Mouse (Mus musculus): ENCODE data around the gene Gldc.

Gldc gene

DNA sequence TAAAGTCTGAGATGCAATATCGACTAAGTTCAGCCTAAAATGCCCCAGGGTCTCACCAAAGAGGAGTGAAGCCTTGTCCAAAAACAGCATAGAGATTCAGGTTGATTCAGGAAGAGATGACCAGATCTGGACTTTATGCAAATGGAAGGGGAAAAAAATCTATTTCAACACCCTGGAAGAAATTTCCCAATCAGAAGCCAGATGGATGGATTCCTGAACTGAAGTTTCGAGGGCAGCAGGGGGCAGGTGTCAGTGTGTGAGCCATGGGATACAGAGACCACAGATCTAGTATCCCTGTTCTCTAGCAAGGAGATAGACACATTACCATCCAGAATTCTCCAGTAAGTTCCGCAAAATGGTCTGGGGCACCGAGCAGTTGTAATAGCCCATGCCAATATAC lies 17.0 kb downstream of the Gldc start:
- DNase-seq (ENCODE audit: low spot score in 2 of 2): no peak

DNA sequence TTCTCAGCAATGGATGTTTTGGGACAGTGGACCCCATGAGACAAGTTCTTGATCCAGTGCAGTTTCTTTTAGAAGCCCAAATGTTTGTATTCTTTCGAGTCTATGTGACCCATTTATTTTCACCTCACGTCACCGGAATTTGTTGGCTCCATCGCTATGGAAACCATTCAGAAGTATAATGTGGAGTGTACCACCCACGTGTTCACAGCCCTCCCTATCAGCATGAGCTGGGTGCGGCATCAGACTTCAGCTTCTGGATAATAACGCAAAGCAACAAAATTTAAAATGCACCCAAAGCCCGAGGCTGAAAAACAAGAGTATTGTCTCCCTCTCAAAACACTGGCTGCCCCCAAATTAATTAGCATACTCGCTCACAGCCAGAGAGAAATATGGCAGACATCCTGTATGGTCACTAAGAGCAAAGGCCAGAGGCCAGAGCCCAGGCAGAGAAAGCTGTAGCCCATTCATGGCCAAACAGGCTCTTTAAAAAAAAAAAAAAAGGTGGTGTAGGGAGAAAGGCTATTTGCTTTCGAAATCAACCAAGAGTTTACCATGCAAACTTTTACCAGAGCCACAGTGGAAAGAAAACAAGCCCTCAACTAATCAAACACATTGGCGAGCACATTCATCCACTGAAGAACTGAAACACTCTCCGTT lies 18.1 kb downstream of the Gldc start:
- DNase-seq (ENCODE audit: low spot score in 2 of 2): peak; percentile 60 to 68

DNA sequence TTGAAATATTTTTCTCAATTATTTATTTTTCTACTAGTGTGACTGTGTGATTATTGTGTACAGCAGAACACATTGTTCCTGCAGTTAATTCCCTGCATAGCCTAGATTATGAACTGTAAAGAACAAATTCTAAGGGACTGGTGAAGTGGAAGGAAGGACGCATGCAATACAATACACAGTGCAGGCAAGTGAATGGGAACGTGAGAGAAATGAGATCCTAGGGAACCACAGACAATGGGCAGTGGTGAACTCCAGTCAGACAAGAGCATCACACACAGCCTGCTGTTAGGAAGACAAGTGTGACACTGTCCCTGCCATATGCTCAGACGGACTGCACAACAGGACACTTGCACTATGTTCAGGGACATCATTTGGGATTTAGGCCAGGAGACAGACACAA lies 21.5 kb downstream of the Gldc start:
- no peak for DNase-seq (ENCODE audit: low spot score in 2 of 2)

DNA sequence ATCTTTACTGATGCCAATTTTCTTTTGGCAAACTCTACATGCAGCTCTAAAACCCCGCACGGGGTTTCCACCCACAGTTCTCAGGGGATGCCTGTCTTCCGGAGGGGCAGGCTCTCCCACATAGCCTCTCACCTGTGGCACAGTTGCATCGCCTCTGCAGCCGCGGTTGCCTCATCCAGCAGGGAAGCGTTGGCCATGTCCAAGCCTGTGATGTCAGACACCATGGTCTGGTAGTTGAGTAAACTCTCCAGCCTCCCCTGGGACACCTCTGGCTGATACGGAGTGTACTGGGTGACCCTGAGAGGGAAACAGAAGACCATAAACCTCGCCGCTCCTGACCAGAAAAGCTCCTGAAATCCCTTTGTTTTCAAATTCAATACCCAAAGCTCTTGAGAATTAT lies 23.9 kb downstream of the Gldc start:
- DNase-seq (ENCODE audit: low spot score in 2 of 2): no peak

DNA sequence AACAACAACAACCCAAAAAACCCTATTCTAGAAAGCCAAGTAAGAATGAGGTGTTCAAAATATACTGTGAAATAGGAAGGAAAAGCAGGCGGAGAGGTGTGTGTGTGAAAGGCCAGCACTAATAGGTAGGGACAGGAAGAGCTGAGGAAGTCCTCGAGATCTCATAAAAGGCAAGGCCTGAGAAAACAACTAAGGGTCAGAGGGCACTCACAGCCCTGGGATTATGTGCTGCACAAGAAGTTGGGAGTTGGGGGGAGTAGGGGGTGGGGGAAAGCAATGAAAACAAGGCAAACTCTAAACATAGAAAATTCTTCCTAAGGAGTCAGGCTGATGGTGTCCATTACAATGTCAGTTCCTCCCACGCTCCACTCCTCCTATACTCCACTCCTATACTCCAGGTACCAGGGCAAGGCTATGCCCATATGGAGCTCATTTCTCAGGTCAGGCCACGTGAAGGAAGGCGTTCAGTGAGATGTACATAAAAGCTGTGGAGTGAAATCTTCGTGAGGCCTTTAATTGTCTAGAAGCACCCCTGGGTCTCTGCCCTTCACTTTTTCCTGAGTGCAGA lies 25.9 kb downstream of the Gldc start:
- no peak for DNase-seq (ENCODE audit: low spot score in 2 of 2)

DNA sequence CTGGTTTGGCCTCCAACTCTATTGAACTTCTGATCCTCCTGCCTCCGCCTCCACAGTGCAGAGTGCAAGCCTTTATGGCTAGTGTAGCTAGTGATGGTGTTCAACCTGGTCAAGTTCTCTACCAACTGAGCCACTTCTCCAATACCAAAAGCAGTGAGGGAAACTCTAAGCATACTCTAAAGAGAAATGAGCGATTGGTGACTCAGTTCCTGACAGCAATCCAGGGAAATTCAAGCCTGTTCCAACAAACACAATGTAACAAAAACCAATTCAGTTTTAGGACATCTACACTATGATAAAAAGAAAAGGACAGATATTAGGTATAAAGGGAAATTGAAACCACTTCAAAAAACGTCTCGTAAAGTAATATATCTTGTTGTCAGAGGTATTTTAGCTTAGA lies 27.9 kb downstream of the Gldc start:
- no peak for DNase-seq (ENCODE audit: low spot score in 2 of 2)

DNA sequence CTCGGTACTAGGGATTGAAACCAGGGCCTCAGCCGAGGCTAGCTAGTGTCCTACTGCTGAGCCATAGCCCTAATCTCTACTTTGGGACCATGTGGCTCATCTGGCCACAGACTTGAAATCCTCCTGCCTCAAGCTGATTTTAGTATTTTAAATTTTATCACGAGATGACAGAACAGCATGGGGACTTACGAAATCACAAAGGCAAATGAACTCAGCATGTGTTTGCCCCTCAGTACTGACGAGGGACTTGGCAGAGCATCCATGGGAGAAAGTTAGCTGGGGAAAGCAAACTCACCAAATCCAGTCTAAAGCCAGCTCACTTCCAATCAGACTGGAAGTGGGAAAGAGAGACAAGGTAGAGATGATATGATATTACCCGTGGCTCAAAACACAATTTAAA lies 28.5 kb downstream of the Gldc start:
- no peak for DNase-seq (ENCODE audit: low spot score in 2 of 2)

DNA sequence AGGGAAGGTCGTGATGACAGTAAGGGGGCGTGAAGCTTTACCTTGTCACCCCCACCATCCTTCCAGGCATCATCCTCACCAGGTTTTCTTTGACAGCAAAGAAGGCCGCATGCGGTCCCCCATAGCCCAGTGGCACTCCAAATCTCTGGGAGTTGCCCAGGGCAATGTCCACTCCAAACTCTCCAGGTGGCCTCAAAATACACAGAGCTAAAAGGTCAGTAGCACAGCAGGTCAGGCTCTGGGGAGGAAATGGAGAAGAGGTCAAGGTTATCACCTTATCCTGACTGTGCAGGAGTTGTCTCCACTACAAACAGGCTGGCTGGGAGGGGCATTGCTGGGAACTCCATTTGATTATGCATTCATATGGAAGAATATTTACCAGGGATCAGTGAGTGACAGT lies 30.1 kb downstream of the Gldc start:
- no peak for DNase-seq (ENCODE audit: low spot score in 2 of 2)

DNA sequence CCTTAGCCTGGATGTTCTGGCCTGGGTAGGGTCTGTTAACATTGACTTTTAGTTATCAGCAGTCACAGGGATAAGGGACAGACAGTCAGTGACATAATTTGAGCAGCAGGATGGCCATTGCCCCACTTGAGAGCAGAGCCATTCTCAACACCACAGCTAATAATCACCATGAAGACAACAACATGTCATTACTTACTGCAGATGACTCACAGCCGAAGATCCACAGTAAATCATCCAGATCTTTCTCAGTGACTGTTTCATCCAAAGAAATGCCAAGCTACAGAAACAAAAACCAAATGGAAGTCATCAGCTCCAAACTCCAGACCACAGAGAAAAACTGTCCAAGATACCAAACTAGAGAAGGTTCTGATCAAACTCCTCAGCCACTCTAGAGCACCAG lies 38.9 kb downstream of the Gldc start:
- DNase-seq (ENCODE audit: low spot score in 2 of 2): no peak

DNA sequence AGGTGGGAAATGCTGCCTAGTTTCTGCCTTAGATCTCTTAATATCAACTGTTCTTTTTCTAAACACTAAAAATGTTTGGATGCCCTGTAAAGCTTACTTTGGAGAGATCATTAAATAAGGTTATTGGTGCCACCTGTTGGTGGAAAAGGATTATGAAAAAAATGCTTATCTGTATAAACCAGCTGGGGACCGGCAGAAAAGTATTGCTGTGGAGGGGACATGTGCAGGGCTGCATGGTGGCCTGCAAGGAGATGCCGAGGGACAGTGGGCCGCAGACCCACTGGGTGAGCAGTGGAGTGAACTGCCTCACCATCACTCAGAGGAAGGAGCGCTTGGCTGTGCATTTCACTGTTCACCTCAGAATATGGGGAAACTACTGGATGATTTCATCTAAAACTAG lies 47.1 kb downstream of the Gldc start:
- no peak for DNase-seq (ENCODE audit: low spot score in 2 of 2)

DNA sequence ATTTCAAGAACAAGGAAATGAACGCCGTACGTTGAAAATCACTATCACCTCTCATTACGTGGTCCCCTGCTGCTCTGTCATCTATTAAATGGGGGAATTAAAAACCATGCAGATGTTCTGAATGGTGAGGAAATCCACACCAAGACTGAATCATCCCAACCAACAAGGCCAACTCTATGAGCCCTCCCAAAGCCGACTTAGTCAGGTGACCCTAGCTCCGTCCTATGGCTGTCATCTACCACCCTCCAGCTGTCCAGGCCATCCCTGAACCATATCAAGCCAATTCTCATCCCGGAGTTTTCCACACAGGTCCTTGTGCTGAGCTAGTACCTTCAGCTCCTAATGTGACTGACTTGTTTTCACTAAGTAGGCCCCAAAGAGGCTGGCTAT lies 49.6 kb downstream of the Gldc start:
- no peak for DNase-seq (ENCODE audit: low spot score in 2 of 2)

DNA sequence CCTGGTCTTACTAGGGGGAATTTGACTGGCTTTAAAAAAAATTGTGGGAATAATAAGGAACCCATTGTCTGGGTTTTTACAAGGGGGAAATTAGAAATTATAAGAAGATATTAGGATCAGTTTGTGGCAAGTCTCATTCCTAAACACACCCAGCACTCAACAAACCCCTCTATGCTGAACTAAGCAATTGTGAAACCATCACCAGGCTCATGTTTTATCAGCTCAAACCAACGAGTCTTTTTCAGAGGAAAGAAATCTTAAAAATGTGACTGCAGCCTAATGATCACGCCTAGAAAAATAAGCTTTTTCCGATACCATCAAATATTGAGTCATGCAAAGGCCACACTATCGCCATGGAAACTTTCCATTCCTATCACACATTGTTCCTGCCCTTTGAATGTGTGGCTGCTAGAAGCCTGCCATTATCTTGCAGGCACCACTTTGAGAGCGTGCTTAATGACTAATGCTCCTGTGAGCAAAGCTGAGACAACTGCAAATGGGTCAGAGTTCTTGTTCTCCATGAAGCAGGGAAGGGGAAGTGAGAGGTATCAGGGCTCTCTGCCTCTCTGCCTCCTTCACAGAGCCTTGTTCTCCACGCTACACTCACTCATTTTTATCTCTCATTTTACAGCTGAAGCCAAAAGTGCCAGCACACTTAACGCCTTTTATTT lies 50.1 kb downstream of the Gldc start:
- no peak for DNase-seq (ENCODE audit: low spot score in 2 of 2)

DNA sequence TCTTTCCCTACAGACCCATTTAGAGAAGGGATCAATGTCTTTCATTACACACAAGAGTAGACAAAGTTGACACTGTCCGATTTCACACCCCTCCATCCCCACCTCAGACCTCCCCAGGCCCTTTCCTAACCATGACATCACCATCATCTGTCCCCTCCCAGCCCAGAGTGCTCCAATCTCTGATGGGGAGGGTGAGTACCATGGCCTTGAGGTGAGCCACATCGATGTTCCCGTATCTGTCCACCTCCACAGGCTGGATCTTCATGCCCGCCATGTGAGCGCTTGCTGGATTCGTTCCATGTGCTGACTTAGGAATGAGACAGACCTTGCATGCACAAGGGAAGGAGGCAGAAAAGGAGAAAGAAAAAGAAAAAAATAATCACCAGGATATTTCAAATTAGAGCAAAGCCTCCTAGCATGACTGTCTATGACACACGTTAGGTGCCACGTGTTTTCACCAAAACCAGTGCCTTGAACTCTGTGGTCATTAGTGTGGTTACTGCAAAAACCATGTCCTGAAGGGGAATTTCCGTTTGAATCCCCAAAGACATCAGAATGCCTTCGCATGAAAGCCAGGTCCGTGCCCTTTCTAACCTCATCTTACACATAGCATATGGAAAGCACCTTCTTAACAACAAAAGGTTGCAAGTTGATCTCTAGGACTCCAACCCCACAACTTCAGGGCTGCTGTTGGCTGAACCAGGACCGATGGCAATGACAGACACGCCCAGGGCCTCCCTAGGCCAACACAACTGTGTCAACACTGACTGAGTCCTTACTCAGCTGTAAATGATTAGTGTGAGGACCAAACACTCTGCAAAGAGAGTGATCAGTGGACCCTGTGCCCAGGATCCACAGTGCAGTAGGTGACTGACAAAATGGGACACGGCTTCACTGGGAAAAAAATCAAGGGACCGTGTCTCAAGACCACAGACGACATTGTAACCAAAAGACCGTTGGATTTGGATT lies 56.6 kb downstream of the Gldc start:
- peak; percentile 47 to 54 for DNase-seq (ENCODE audit: low spot score in 2 of 2)

DNA sequence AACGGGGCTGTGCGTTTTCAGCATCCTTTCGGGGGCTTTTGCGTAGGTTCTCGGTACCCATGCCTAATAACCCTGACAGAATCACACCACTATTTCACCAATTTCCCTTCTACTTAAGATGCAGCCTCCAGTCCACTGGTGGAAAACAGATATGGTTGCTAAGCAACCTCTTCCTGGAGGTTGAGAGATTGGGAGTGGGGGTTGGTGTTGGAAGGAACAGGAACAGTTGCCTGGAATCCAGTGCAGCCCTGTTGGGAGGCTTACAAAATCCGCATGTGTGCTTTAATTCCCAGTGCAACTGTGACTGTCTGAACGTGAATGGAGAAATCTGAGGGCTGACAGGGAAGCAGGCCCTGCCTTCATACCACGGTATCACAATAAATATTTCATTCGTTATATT lies 57.5 kb downstream of the Gldc start:
- DNase-seq (ENCODE audit: low spot score in 2 of 2): peak; percentile 48 to 65

DNA sequence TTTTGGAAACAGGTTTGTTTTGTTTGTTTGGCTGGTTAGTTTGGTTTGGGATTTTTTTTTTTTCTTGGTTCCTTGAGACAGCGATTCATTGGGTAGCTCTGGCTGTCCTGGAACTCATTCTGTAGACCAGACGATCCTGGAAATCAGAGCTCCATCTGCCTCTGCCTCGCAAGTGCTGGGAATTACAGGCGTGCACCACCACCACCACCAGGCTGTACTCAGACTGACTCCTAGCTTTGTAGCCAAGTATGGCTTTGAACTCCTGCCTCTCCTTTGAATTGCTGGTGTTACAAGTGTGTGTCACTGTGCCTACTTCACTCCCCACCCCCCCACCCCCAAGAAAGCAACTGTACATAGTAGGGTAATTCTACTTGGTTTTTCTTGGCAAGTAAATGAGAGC lies 58.0 kb downstream of the Gldc start:
- DNase-seq (ENCODE audit: low spot score in 2 of 2): no peak

DNA sequence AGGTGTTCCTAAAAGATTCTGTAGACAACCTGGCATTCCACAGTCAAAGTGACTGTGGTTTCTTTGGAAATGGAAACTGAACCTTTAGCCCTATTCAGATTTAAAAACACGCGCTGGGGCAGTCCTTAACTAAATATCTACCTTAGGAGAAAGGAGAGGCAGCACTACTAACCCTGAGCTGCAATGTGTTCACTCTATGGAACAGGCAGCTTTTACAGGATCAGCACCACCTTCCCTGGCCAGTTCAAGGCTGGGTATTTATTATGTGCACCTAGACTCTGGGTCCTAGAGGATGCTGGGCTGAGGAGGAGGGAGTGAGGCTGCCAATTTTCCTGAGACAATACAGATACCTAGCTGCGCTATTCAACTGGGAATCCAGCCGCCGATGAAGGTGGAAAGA lies 59.6 kb downstream of the Gldc start:
- DNase-seq (ENCODE audit: low spot score in 2 of 2): no peak

DNA sequence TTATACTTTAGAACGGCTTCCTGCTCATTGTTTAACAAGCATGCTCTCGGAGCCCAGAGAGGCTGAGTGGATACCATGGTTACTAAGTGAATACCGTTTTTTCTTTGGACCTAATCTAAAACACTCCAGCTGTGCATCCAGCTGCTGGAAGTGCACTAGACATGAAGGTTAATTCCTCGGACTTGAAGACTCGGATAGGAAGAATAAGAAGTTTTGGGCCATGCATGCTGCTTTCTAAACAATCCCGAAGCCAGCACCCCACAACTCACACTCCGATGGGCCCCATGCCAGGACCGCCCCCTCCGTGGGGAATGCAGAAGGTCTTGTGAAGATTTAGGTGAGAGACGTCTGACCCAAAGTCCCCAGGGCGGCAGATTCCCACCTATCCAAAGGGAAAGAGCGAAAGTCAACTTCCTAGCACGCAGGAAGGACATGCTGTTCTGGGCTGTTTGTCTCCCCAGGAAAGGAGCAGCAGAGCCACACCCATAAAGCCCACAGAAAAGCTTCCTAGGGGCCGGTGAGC lies 60.2 kb downstream of the Gldc start:
- no peak for DNase-seq (ENCODE audit: low spot score in 2 of 2)

DNA sequence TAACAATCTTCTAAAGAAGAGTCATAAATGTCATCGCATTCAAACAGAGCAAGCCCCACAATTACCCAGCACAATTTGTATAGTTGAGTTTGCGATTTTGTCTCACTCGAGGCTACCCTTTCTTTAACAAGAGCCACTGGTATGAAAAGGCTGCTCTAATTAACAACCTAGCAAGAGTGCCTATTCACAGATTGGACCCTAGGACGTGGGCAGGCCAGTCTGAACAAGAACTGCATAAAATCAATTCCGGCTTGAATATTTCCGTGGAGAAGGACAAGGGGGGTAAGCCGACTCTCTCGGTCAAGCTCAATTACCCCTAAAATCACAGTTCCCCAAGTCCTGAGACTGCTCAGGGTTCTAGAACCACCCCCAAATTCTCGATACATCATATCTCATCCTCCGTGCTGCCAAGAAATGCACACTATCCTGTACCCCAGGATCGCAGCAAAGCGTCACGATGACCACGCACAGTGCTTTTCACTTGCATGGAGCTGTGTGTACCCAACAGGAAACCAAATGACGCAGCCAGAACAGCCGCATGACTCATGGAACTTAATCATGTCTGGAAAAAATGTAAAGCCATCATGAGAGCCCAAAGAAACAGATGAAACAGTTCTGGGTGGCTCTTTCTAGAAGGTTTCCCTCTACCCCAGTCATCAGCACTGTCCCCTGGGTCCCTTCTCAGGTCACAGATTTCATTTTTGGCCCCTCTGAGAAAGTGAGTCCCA lies 62.1 kb downstream of the Gldc start:
- peak in 1 of 2 experiments; percentile 49 for DNase-seq (ENCODE audit: low spot score in 2 of 2)

DNA sequence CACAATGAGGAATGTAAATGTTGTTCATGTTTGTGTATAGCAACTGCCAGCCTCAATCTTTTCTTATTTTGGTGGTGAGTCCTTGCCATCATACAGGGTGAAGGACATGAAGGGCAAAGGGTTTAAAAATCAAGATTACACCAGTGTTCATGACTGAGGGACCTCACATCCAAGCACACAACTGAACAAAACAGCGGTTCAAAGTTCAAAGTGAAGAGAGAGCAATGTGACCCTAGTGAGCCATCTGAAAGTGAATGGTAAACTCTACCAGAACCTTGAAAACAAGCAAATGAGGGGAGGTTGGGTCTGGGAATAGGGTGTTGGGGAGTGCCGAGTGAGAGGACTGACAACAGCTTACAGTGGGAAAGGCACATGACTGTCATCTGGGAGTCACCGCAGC lies 63.8 kb downstream of the Gldc start:
- no peak for DNase-seq (ENCODE audit: low spot score in 2 of 2)

DNA sequence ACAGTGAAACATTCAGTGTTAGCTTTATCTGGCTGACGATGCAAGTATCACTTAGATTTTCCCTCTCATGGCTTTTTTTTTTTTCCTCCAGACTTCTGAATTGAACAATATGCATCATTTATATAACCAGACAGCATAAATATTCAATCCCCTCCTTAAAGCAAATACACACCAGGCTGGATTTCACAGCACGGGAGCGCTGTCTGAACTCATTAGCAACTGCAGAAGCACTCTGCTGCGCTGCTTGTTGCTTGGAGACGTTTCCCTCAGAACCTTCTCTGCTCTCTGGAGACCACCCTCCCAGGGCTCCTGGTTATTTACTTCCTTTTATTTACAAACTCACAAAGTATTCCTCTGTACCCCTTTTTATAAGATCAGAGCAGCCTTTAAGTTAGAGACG lies 66.1 kb downstream of the Gldc start:
- no peak for DNase-seq (ENCODE audit: low spot score in 2 of 2)

DNA sequence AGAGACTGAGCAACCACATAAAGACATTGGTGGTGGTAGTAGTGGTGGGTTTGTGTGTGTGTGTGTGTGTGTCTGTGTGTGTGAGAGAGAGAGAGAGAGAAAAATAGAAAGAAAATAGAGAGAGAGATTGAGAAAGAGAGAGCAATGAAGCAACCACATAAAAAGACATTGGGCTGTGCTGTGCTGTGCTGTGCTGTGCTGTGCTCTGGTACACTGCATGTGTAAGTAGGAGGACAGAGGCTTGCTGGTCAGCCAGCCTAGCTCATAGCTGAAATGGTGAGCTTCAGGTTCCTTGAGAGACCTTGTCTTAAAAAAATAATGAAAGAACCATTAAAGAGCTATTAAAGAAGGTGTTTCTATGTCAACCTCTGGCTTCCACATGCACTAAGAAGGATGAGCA lies 66.6 kb downstream of the Gldc start:
- DNase-seq (ENCODE audit: low spot score in 2 of 2): no peak

All from right cerebral cortex, adult 2 months (tissue).